ENCODE assay signal across 8 mouse cellular contexts in the genomic region with DNA sequence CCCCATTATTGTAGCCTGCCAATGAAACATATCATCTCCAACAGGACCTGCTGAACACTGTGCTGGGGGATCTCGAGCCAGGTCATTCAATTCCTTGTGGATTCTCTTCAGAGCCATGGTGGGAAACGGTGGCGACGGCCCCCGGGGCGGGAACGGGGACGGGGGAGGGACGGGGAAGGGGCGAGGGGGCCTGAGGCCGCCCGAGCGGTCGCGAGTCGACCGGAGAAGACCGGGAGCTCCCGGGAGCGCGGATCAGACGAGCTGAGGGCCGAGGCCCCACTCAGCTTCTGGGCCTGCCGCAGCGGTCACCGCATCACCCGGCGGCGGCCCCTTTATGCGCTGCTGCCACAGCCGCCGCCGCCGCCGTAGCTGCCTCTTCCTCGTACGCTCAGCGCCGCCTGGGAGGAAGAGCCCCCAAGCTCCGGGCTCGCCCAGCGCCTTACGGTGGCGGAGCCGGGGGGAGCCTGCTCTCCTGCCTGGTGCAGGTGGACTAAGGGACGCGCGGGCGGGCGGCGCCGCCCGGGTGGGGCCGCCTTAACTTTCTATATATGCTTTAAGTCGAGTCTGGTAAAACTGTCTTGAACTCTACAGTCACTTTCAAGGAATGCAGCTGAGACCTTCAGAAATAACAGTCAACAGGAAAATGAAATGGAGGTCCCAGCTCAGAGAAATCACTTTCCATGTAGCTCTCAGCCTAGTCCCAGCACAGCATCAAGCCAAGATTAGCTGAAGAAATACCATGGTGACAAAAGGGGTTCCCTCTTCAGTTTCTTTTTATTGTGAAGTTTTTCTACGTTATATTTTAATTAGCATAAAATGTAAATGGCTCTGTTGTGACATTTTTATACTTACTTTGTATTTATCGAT.
A peak's percentile ranks its signal among the peaks of the same experiment; 100 is the strongest.
DNase-seq lines count a peak whose midpoint lies in the region; ATAC-seq and TF ChIP-seq lines count a peak whose summit lies in the region.
"Not testable (repeated sequence)": the region's sequence is repeated elsewhere in the genome, so short reads cannot be mapped to it uniquely, and the experiment has no call there.

No protein-coding gene starts in this region.

- not testable (repeated sequence) for H3K27me3 ChIP-seq in embryonic facial prominence, embryonic 13.5 days; heart, adult 2 months (ENCODE audit: control insufficient read depth, insufficient read depth, low read length); hindbrain, postnatal 0 days (ENCODE audit: insufficient read depth, low read length)
- peaks cover 13% of the 10 kb centered on the region for H3K27me3 ChIP-seq in limb, embryonic 10.5 days (ENCODE audit: low read depth, poor library complexity, severe bottlenecking)

- not testable (repeated sequence) for H3K4me1 ChIP-seq in embryonic facial prominence, embryonic 13.5 days; heart, adult 2 months (ENCODE audit: control insufficient read depth, insufficient read depth, low read length); hindbrain, postnatal 0 days (ENCODE audit: insufficient read depth, low read length); limb, embryonic 10.5 days; olfactory bulb, adult 2 months (ENCODE audit: control insufficient read depth, insufficient read depth, low read length)

- TF ChIP-seq EP300 in heart, adult 2 months (IDR thresholded peaks at IDR 0.05; ENCODE audit: insufficient read depth, low read depth, low read length), result not testable (repeated sequence)

- not testable (repeated sequence) for H3K27ac ChIP-seq in embryonic facial prominence, embryonic 13.5 days; hindbrain, postnatal 0 days; olfactory bulb, adult 2 months (ENCODE audit: insufficient read depth, low read depth, low read length)
- peak overlapping the region; percentile 47 for H3K27ac ChIP-seq in heart, adult 2 months
- peak overlapping the region; percentile 50; the same call in 1 of the 2 replicates for H3K27ac ChIP-seq in limb, embryonic 10.5 days

- 3% methylated on average over 50 of the region's 57 CpGs for WGBS in embryonic facial prominence, embryonic 13.5 days
- WGBS in heart, adult 2 months, result 4% methylated on average over 54 of the region's 57 CpGs
- 2% methylated on average over 35 of the region's 57 CpGs for WGBS in hindbrain, postnatal 0 days
- 3% methylated on average over 53 of the region's 57 CpGs for WGBS in limb, embryonic 10.5 days
- 2% methylated on average over 48 of the region's 57 CpGs for WGBS in olfactory bulb, adult 2 months

- ATAC-seq in embryonic facial prominence, embryonic 13.5 days (ENCODE audit: insufficient number of reproducible peaks, insufficient read depth, low FRiP score, low TSS enrichment, low read depth), result 0 out of 2 replicates have a peak, but pooled peaks have one; percentile 32
- ATAC-seq in hindbrain, postnatal 0 days, result peak; percentile 92

- not testable (repeated sequence) for TF ChIP-seq CTCF in heart, adult 2 months (IDR thresholded peaks at IDR 0.05); hindbrain, postnatal 0 days (IDR thresholded peaks at IDR 0.05; ENCODE audit: low read depth); olfactory bulb, adult 2 months (IDR thresholded peaks at IDR 0.05; ENCODE audit: insufficient read depth, low read depth, low read length)

- H3K4me3 ChIP-seq in embryonic facial prominence, embryonic 13.5 days, result peak overlapping the region; percentile 49
- H3K4me3 ChIP-seq in heart, adult 2 months, result peak overlapping the region; percentile 41
- peak overlapping the region; percentile 45 for H3K4me3 ChIP-seq in hindbrain, postnatal 0 days (ENCODE audit: low read length)
- peak overlapping the region; percentile 52 for H3K4me3 ChIP-seq in limb, embryonic 10.5 days
- H3K4me3 ChIP-seq in olfactory bulb, adult 2 months (ENCODE audit: insufficient read depth, low read depth, low read length), result peak overlapping the region; percentile 59

- H3K9ac ChIP-seq in embryonic facial prominence, embryonic 13.5 days, result peak overlapping the region; percentile 66
- peak overlapping the region; percentile 77 for H3K9ac ChIP-seq in heart, adult 2 months (ENCODE audit: low read depth, low read length)
- H3K9ac ChIP-seq in hindbrain, postnatal 0 days (replicated peaks; ENCODE audit: low read length), result peak overlapping the region; percentile 51

- intact Hi-C loops in heart, adult 2 months (cut with DNase I), result not testable (repeated sequence)

- peak; percentile 13 for DNase-seq in brain, adult 2 months (ENCODE audit: low read depth, low spot score)
- DNase-seq in heart, adult 2 months, result peak; percentile 24 to 53
- DNase-seq in hindbrain, postnatal 0 days (ENCODE audit: low spot score), result peak; percentile 23
- DNase-seq in limb, embryonic 10.5 days (ENCODE audit: low spot score), result peak; percentile 53
- DNase-seq in lung, postnatal 4 days, result peak; percentile 33 to 36
- peak; percentile 4 for DNase-seq in yolk sac, embryonic 10.5 days (ENCODE audit: low spot score)

- not testable (repeated sequence) for TF ChIP-seq POLR2A in heart, adult 2 months (IDR thresholded peaks at IDR 0.05; ENCODE audit: insufficient read depth, low read depth, low read length); olfactory bulb, adult 2 months (IDR thresholded peaks at IDR 0.05; ENCODE audit: insufficient read depth, low read depth, low read length)

- not testable (repeated sequence) for H3K79me2 ChIP-seq in heart, adult 2 months (replicated peaks; ENCODE audit: control insufficient read depth, insufficient read depth, low read length)

- not testable (repeated sequence) for H3K9me3 ChIP-seq in embryonic facial prominence, embryonic 13.5 days; hindbrain, postnatal 0 days (ENCODE audit: low read length); limb, embryonic 10.5 days (replicated peaks)

- H3K4me2 ChIP-seq in embryonic facial prominence, embryonic 13.5 days, result peak overlapping the region; percentile 74
- H3K4me2 ChIP-seq in hindbrain, postnatal 0 days (ENCODE audit: low read depth, low read length), result peak overlapping the region; percentile 74

- not testable (repeated sequence) for H3K36me3 ChIP-seq in embryonic facial prominence, embryonic 13.5 days; heart, adult 2 months (ENCODE audit: control insufficient read depth, insufficient read depth, low read length); hindbrain, postnatal 0 days (ENCODE audit: insufficient read depth, low read length); limb, embryonic 10.5 days
